Mouse (Mus musculus): ENCODE results near the gene Gabra3.

- TF ChIP-seq CTCF (IDR thresholded peaks at IDR 0.05; ENCODE audit: borderline replicate concordance, control insufficient read depth, extremely low read depth, insufficient read depth, low read length, poor library complexity): no peak
- TF ChIP-seq POLR2A (IDR thresholded peaks at IDR 0.05; ENCODE audit: control insufficient read depth, extremely low read depth, insufficient read depth, low read length, poor library complexity): no peak
These were observed 166.8 kb downstream of the Gabra3 start for GRCm38 (mm10) chrX:72489806-72490205.
